Mouse (Mus musculus): ENCODE data around the gene Myh9.

- TF ChIP-seq CTCF (IDR thresholded peaks at IDR 0.05; ENCODE audit: insufficient read depth, low read depth, low read length): no peak
- TF ChIP-seq POLR2A (IDR thresholded peaks at IDR 0.05; ENCODE audit: insufficient read depth, low read depth, low read length): no peak
These were observed 36.3 kb downstream of the Myh9 start for GRCm38 (mm10) chr15:77805657-77806056.

Data from olfactory bulb, adult 2 months (tissue).